Comparison of ENCODE assay signal across 9 mouse cellular contexts in the genomic region with DNA sequence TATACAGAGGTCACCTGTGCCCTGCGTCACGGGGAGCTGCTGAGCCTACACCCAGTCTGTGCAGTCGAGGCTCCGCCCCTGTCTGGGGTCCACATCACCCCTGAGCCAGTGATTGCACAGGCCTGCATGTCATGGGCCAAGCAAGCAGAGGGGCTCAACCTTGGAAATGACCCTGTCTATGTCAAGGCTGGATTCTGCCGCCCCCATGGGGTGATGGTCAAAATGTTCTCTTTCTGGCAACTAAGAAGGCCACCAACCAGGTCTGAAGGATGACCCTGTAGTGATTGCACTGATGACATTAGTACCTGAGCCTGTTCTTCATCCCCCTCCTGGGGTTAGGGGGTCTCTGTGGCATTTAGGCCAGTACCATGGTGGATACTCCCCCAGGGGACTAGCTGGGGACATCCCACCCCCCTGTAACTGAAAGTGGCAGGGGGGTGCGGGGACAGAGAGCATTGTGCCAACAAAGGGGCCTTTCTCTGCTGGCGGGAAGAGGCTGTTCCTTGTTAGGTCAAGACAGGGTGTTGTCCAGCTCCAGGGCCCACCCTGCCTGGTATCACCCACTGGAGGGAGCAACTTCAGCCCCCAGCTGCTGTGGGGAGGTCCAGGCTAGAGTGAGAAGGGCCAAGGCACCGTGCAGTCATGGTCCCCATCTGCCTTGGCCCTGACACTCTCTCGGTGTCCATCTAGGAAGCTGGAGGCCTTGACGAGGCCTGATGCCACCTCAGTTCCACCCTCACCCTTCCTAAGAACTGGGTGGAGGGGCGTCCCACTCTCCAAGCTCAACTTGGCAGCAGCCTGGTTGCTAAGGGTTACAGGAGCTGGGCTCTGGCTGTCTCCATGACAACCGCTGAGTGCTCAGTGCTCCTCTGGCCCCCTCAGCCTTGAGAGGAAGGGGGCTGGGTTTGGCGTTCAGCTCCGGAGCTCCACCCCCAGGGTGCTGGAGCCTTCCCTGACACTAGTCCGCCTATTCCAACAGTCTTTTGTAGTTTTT. TPM values are rescaled to one million over a fixed set of nuclear protein-coding genes. Genes with fewer than 3 reads are reported as not detected.
DNase-seq lines count a peak whose midpoint lies in the region; ATAC-seq lines count a peak whose summit lies in the region.
"Had no signal": no experiment of that assay in that cellular context is flagged by ENCODE, and none has a peak within 500 bp of the region (broad histone marks: within the 10 kb centered on the region; RNA-seq: fewer than 3 reads in every experiment).

No protein-coding gene starts in this region.

- peak; percentile 81 for DNase-seq in heart, embryonic 10.5 days (ENCODE audit: low spot score)
- DNase-seq in heart, adult 18-20 months = no peak
- DNase-seq in ZHBTc4 (ENCODE audit: low read depth, low spot score) = peak; percentile 89
- peak; percentile 85 to 86 for DNase-seq in left cerebral cortex, postnatal 36 days (ENCODE audit: low spot score in 2 of 2)
- no peak for DNase-seq in c-Kit-positive CD71-positive TER-119-positive erythroid progenitor cells, embryonic 14.5 days (ENCODE audit: low spot score)

- H3K27me3 ChIP-seq in heart, embryonic 10.5 days (ENCODE audit: insufficient read depth, poor library complexity, severe bottlenecking) = peaks cover 25% of the 10 kb centered on the region
- no peaks in the 10 kb centered on the region for H3K27me3 ChIP-seq in embryonic facial prominence, embryonic 12.5 days
- no peaks in the 10 kb centered on the region for H3K27me3 ChIP-seq in neural tube, embryonic 12.5 days (replicated peaks)

- peak; percentile 82 for ATAC-seq in embryonic facial prominence, embryonic 12.5 days (ENCODE audit: insufficient number of reproducible peaks, insufficient read depth, low FRiP score, low TSS enrichment)
- peak; percentile 17 to 22; a peak in 1 of 4 replicates for ATAC-seq in hematopoietic stem cell, adult 5-6 weeks (replicated peaks in 1 of 2; ENCODE audit: insufficient read depth in 1 of 2, low FRiP score in 2 of 2, low TSS enrichment in 1 of 2, low read depth in 1 of 2, poor library complexity in 2 of 2, severe bottlenecking in 2 of 2)
- peak; percentile 87 for ATAC-seq in neural tube, embryonic 12.5 days (ENCODE audit: low FRiP score, low read depth)

- H3K9ac ChIP-seq in embryonic facial prominence, embryonic 12.5 days = peak overlapping the region; percentile 63
- H3K9ac ChIP-seq in neural tube, embryonic 12.5 days = peak overlapping the region; percentile 72

- H3K4me2 ChIP-seq in embryonic facial prominence, embryonic 12.5 days (replicated peaks) = peak overlapping the region; percentile 68
- peak overlapping the region; percentile 68 for H3K4me2 ChIP-seq in neural tube, embryonic 12.5 days (replicated peaks)

- H3K4me1 ChIP-seq in heart, embryonic 10.5 days = peaks cover 32% of the 10 kb centered on the region
- peaks cover 27% of the 10 kb centered on the region for H3K4me1 ChIP-seq in embryonic facial prominence, embryonic 12.5 days
- peaks cover 33% of the 10 kb centered on the region for H3K4me1 ChIP-seq in neural tube, embryonic 12.5 days

- intact Hi-C loops in left cerebral cortex, postnatal 36 days (cut with DNase I) = no loop called here

- peak overlapping the region; percentile 72 for H3K4me3 ChIP-seq in heart, embryonic 10.5 days
- peak overlapping the region; percentile 57 for H3K4me3 ChIP-seq in embryonic facial prominence, embryonic 12.5 days
- peak overlapping the region; percentile 45 for H3K4me3 ChIP-seq in neural tube, embryonic 12.5 days

- H3K27ac ChIP-seq in heart, embryonic 10.5 days = 0 out of 2 replicates have a peak overlapping the region, but pooled peaks have one; percentile 84
- H3K27ac ChIP-seq in embryonic facial prominence, embryonic 12.5 days = peak overlapping the region; percentile 83
- H3K27ac ChIP-seq in neural tube, embryonic 12.5 days = peak overlapping the region; percentile 74
- H3K27ac ChIP-seq: macrophage had no signal

- H3K9me3 ChIP-seq in heart, embryonic 10.5 days = no peaks in the 10 kb centered on the region
- no peaks in the 10 kb centered on the region for H3K9me3 ChIP-seq in embryonic facial prominence, embryonic 12.5 days
- H3K9me3 ChIP-seq in neural tube, embryonic 12.5 days = no peaks in the 10 kb centered on the region

- WGBS in heart, embryonic 10.5 days = 21% methylated on average over 15 of the region's 15 CpGs
- WGBS in embryonic facial prominence, embryonic 12.5 days = 8% methylated on average over 15 of the region's 15 CpGs
- WGBS in neural tube, embryonic 12.5 days = 10% methylated on average over 15 of the region's 15 CpGs

- H3K36me3 ChIP-seq in heart, embryonic 10.5 days = peaks cover 20% of the 10 kb centered on the region
- H3K36me3 ChIP-seq in embryonic facial prominence, embryonic 12.5 days = peaks cover 22% of the 10 kb centered on the region
- H3K36me3 ChIP-seq in neural tube, embryonic 12.5 days = peaks cover 26% of the 10 kb centered on the region

RNA-seq across cellular contexts. Expression of a gene that starts 1.2 kb away (rescaled TPM):
- 1.4 TPM in 2 replicates for polyA plus RNA-seq in heart, embryonic 10.5 days (2016; fragmentation: Nextera tagmentation; extraction: Ambion mirVana)
- under 1 TPM; 0.55 to 0.57 TPM for total RNA-seq in heart, adult 18-20 months (2021)
- 10.0 and 11.1 TPM in 2 replicates for polyA plus RNA-seq in embryonic facial prominence, embryonic 12.5 days (2016; fragmentation: Nextera tagmentation; extraction: Ambion mirVana)
- 1.2 TPM in 1 of 2 replicates, not detected in the other for total RNA-seq in hematopoietic stem cell, adult 5-6 weeks (2017)
- 100 to 1,000 TPM; 101 to 104 TPM for total RNA-seq in left cerebral cortex, postnatal 36 days (2021)
- polyA plus RNA-seq in neural tube, embryonic 12.5 days (2016; fragmentation: Nextera tagmentation; extraction: Ambion mirVana) = 13.7 and 16.4 TPM in 2 replicates
- polyA plus RNA-seq: macrophage had no signal

RNA-seq across cellular contexts. Expression of a gene that starts 12.8 kb away (rescaled TPM):
- polyA plus RNA-seq in heart, embryonic 10.5 days (2016; fragmentation: Nextera tagmentation; extraction: Ambion mirVana) = 1.9 and 4.2 TPM in 2 replicates
- under 1 TPM in 1 of 2 experiments, not detected in 1; 0.28 TPM for total RNA-seq in heart, adult 18-20 months (2021)
- polyA plus RNA-seq in embryonic facial prominence, embryonic 12.5 days (2016; fragmentation: Nextera tagmentation; extraction: Ambion mirVana) = 2.1 and 3.2 TPM in 2 replicates
- not detected in 2 replicates for total RNA-seq in hematopoietic stem cell, adult 5-6 weeks (2017)
- 10 to 100 TPM; 15.3 to 23.7 TPM for total RNA-seq in left cerebral cortex, postnatal 36 days (2021)
- 2.3 and 3.9 TPM in 2 replicates for polyA plus RNA-seq in neural tube, embryonic 12.5 days (2016; fragmentation: Nextera tagmentation; extraction: Ambion mirVana)
- polyA plus RNA-seq: macrophage had no signal

RNA-seq across cellular contexts. Expression of a gene that starts 14.5 kb away (rescaled TPM):
- polyA plus RNA-seq in heart, embryonic 10.5 days (2016; fragmentation: Nextera tagmentation; extraction: Ambion mirVana) = 379 and 398 TPM in 2 replicates
- 100 to 1,000 TPM; 157 to 174 TPM for total RNA-seq in heart, adult 18-20 months (2021)
- polyA plus RNA-seq in embryonic facial prominence, embryonic 12.5 days (2016; fragmentation: Nextera tagmentation; extraction: Ambion mirVana) = 267 and 295 TPM in 2 replicates
- total RNA-seq in hematopoietic stem cell, adult 5-6 weeks (2017) = 63.0 and 75.0 TPM in 2 replicates
- 100 to 1,000 TPM; 124 to 139 TPM for total RNA-seq in left cerebral cortex, postnatal 36 days (2021)
- polyA plus RNA-seq in neural tube, embryonic 12.5 days (2016; fragmentation: Nextera tagmentation; extraction: Ambion mirVana) = 266 and 267 TPM in 2 replicates

RNA-seq across cellular contexts. Expression of a gene that starts 14.5 kb away (rescaled TPM):
- 40.5 and 47.5 TPM in 2 replicates for polyA plus RNA-seq in heart, embryonic 10.5 days (2016; fragmentation: Nextera tagmentation; extraction: Ambion mirVana)
- total RNA-seq in heart, adult 18-20 months (2021) = 10 to 100 TPM; 27.4 to 34.6 TPM
- polyA plus RNA-seq in embryonic facial prominence, embryonic 12.5 days (2016; fragmentation: Nextera tagmentation; extraction: Ambion mirVana) = 54.8 and 58.9 TPM in 2 replicates
- 96.3 and 103 TPM in 2 replicates for total RNA-seq in hematopoietic stem cell, adult 5-6 weeks (2017)
- total RNA-seq in left cerebral cortex, postnatal 36 days (2021) = 10 to 100 TPM; 47.8 to 49.8 TPM
- 50.4 and 50.8 TPM in 2 replicates for polyA plus RNA-seq in neural tube, embryonic 12.5 days (2016; fragmentation: Nextera tagmentation; extraction: Ambion mirVana)

RNA-seq across cellular contexts. Expression of a gene that starts 34.2 kb away (rescaled TPM):
- 42.7 and 80.5 TPM in 2 replicates for polyA plus RNA-seq in heart, embryonic 10.5 days (2016; fragmentation: Nextera tagmentation; extraction: Ambion mirVana)
- total RNA-seq in heart, adult 18-20 months (2021) = 1 to 10 TPM; 7.7 to 8.4 TPM
- 89.4 and 89.6 TPM in 2 replicates for polyA plus RNA-seq in embryonic facial prominence, embryonic 12.5 days (2016; fragmentation: Nextera tagmentation; extraction: Ambion mirVana)
- 21.1 and 38.2 TPM in 2 replicates for total RNA-seq in hematopoietic stem cell, adult 5-6 weeks (2017)
- 1 to 10 TPM; 9.1 to 9.6 TPM for total RNA-seq in left cerebral cortex, postnatal 36 days (2021)
- polyA plus RNA-seq in neural tube, embryonic 12.5 days (2016; fragmentation: Nextera tagmentation; extraction: Ambion mirVana) = 94.3 and 99.6 TPM in 2 replicates

Comparison
In these comparisons a context has a peak if more than half of its experiments do, and no peak if none do; other contexts are left out.
1. DNase-seq: peak in heart, embryonic 10.5 days (single experiment), ZHBTc4 (single experiment) and left cerebral cortex, postnatal 36 days (2 of 2); none in heart, adult 18-20 months (0 of 2) and c-Kit-positive CD71-positive TER-119-positive erythroid progenitor cells, embryonic 14.5 days (single experiment).
2. ATAC-seq: peak in every context shown above with its lines; median percentile 87 in neural tube, embryonic 12.5 days; 82 in embryonic facial prominence, embryonic 12.5 days; 20 in hematopoietic stem cell, adult 5-6 weeks.
3. RNA of a gene that starts 1.2 kb away (total RNA-seq): 101 to 104 TPM in left cerebral cortex, postnatal 36 days; 0.55 to 0.57 TPM in heart, adult 18-20 months and 1.2 TPM in hematopoietic stem cell, adult 5-6 weeks; every median in the first group is over 10 times any median in the second.
4. RNA of a gene that starts 12.8 kb away (total RNA-seq): 15.3 to 23.7 TPM in left cerebral cortex, postnatal 36 days; 0.28 TPM in heart, adult 18-20 months and not detected in hematopoietic stem cell, adult 5-6 weeks; every median in the first group is over 10 times any median in the second.
5. Peak in every context shown above with its lines, with median percentiles within 50 percentile points of each other: H3K27ac ChIP-seq and H3K4me3 ChIP-seq.